Mouse (Mus musculus): ENCODE results near the gene Nr1h2. TPM values are rescaled to one million over a fixed set of nuclear protein-coding genes. Genes with fewer than 3 reads are reported as not detected.

Nr1h2 gene
- polyA plus RNA-seq, 1 experiment from 2014 or later = 70.5 TPM

DNA sequence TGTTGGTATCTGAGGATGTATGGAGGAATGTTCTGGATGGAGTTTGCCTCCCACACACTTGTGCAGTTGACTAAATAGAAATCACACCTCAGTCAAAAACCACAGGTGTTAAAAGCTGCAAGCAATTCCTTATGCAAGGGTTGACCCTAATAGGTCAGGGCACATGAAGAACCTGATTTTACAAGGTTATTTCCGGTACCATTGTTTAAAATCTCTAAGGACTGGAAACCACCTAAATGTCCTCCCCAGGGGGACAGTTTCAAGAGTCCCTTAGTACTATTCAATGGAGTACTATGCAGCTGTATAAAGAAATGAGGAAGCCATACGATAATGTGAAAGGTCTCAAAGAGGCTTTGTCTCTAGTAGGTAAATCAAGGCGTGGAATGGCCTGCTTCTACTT lies 7.5 kb downstream of the Nr1h2 start:
- no peak overlapping the region for H3K9ac ChIP-seq (replicated peaks)
- no peak overlapping the region for H3K4me2 ChIP-seq (replicated peaks)
- H3K27me3 ChIP-seq = no peaks in the 10 kb centered on the region
- H3K27ac ChIP-seq (replicated peaks) = no peak overlapping the region
- H3K9me3 ChIP-seq = no peaks in the 10 kb centered on the region
- no peak overlapping the region for H3K4me3 ChIP-seq
- peaks cover 21% of the 10 kb centered on the region for H3K36me3 ChIP-seq
- 96% methylated on average over 3 of the region's 3 CpGs for WGBS
- no peak for ATAC-seq (replicated peaks)
- H3K4me1 ChIP-seq = peaks cover 15% of the 10 kb centered on the region

- H3K4me3 ChIP-seq = no peak overlapping the region
- no peak for ATAC-seq (replicated peaks)
- no peaks in the 10 kb centered on the region for H3K27me3 ChIP-seq
- no peaks in the 10 kb centered on the region for H3K9me3 ChIP-seq
- H3K36me3 ChIP-seq = peaks cover 15% of the 10 kb centered on the region; the same call in 1 of the 2 replicates
- peaks cover 11% of the 10 kb centered on the region for H3K4me1 ChIP-seq
- no peak overlapping the region for H3K27ac ChIP-seq (replicated peaks)
- no peak overlapping the region for H3K9ac ChIP-seq (replicated peaks)
- 77% methylated on average over 12 of the region's 12 CpGs for WGBS
- no peak overlapping the region for H3K4me2 ChIP-seq (replicated peaks)
These were observed 10.7 kb downstream of the Nr1h2 start for GRCm38 (mm10) chr7:44543071-44543470.

- no peak overlapping the region for H3K4me2 ChIP-seq (replicated peaks)
- 94% methylated on average over 11 of the region's 11 CpGs for WGBS
These were observed 11.2 kb downstream of the Nr1h2 start for GRCm38 (mm10) chr7:44542555-44542954.

DNA sequence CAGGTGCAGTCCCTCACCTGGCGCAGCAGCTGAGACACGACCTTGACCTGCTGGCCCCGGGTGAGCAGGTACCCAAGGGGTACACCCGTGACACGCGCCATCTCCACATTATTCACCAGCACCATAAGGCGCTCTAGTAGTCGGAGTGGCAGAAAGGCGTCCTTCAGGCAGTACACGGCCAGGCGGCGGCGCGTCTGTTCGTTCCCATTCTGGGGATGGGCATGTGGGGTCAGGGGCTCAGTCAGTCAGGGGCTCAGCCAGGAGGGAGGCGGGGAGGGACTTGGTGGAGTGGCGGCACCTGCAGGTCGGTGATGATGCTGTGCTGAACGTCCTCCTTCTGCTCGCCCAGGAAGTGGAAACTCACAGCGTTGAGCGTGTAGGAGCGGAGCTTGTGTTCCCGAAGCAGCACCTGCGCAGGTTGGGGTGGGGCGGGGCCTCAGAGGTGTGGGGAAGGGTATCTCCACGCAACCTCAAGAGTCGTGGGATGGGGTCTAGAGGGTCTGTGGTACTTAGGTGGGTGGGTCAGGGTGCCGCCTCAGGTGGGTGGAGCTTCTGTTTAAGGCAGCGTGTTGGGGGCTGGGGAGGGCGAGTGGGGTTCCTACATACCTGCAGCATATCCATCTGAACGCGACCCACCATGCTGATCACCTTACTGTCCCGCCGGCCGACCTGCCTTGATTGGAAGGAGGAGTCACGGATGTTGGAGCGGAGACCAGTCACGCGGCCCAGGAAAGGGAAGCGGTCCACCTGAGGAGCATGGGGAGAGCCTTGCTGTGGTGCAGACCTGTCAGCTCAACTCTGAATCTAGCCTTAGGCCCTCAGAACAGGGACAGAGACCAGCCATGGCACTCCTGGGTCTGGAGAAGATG lies 14.8 kb downstream of the Nr1h2 start:
- WGBS = 93% methylated on average over 41 of the region's 41 CpGs
- H3K4me1 ChIP-seq = no peaks in the 10 kb centered on the region
- H3K4me2 ChIP-seq (replicated peaks) = no peak overlapping the region
- H3K9ac ChIP-seq (replicated peaks) = no peak overlapping the region
- no peaks in the 10 kb centered on the region for H3K9me3 ChIP-seq
- no peak for ATAC-seq (replicated peaks)
- no peaks in the 10 kb centered on the region for H3K27me3 ChIP-seq
- H3K4me3 ChIP-seq = no peak overlapping the region
- no peak overlapping the region for H3K27ac ChIP-seq (replicated peaks)
- H3K36me3 ChIP-seq = peaks cover 15% of the 10 kb centered on the region; the same call in 1 of the 2 replicates

More at GRCm38 (mm10) chr7:44542555-44542954, 11.2 kb downstream of the Nr1h2 start:
- Histone ChIP-seq H3K36me3 (peaks cover 15% of the 10 kb centered on the region; the same call in 1 of the 2 replicates), H3K9me3 (no peaks in the 10 kb centered on the region), H3K4me1 (peaks cover 6% of the 10 kb centered on the region), H3K4me3 (no peak overlapping the region), H3K27ac (replicated peaks) (no peak overlapping the region), H3K27me3 (no peaks in the 10 kb centered on the region), H3K9ac (replicated peaks) (no peak overlapping the region)
- ATAC-seq (replicated peaks) = no peak

DNA sequence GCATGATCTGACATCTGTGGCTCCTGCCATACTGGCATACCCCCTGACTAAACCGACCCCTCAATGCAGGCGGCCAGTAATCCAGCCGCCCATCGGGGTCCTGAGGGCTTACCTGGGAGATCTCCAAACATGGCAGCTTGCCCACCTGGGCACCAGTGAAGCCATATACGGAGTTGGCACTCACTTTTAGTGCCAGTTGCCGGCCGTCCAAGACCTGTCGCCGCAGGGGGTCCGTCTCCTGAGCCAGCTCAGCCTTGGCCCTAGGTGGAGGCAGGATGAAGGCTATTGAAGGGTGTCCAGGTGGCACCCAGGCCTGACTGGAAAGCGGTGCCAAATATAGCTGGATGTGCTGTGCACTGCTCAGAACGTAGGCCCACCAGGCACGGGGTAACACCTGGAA lies 16.3 kb downstream of the Nr1h2 start:
- H3K36me3 ChIP-seq = peaks cover 15% of the 10 kb centered on the region; the same call in 1 of the 2 replicates
- no peak for ATAC-seq (replicated peaks)

GRCm38 (mm10) chr7:44537009-44537408 lies 16.7 kb downstream of the Nr1h2 start:
- no peak overlapping the region for H3K4me3 ChIP-seq
- no peak overlapping the region for H3K4me2 ChIP-seq (replicated peaks)
- no peaks in the 10 kb centered on the region for H3K9me3 ChIP-seq
- 80% methylated on average over 7 of the region's 7 CpGs for whole genome bisulfite sequencing
- no peaks in the 10 kb centered on the region for H3K27me3 ChIP-seq
- H3K27ac ChIP-seq (replicated peaks) = no peak overlapping the region
- no peaks in the 10 kb centered on the region for H3K4me1 ChIP-seq
- H3K9ac ChIP-seq (replicated peaks) = no peak overlapping the region
- no peak for ATAC-seq (replicated peaks)
- H3K36me3 ChIP-seq = peaks cover 14% of the 10 kb centered on the region; the same call in 1 of the 2 replicates

More for the DNA sequence above, 16.3 kb downstream of the Nr1h2 start:
- Histone ChIP-seq H3K27ac (replicated peaks) (no peak overlapping the region), H3K4me1 (no peaks in the 10 kb centered on the region), H3K4me2 (replicated peaks) (no peak overlapping the region), H3K4me3 (no peak overlapping the region), H3K9me3 (no peaks in the 10 kb centered on the region), H3K27me3 (no peaks in the 10 kb centered on the region), H3K9ac (replicated peaks) (no peak overlapping the region)
- 90% methylated on average over 13 of the region's 13 CpGs for WGBS

- no peaks in the 10 kb centered on the region for H3K27me3 ChIP-seq
- H3K27ac ChIP-seq (replicated peaks) = no peak overlapping the region
- WGBS = 71% methylated on average over 6 of the region's 6 CpGs
- no peaks in the 10 kb centered on the region for H3K9me3 ChIP-seq
- peaks cover 11% of the 10 kb centered on the region; the same call in 1 of the 2 replicates for H3K36me3 ChIP-seq
- no peak for ATAC-seq (replicated peaks)
- H3K4me3 ChIP-seq = no peak overlapping the region
- no peaks in the 10 kb centered on the region for H3K4me1 ChIP-seq
- no peak overlapping the region for H3K9ac ChIP-seq (replicated peaks)
- H3K4me2 ChIP-seq (replicated peaks) = no peak overlapping the region
These were observed 17.2 kb downstream of the Nr1h2 start for GRCm38 (mm10) chr7:44536590-44536968.

GRCm38 (mm10) chr7:44535657-44536589 lies 17.8 kb downstream of the Nr1h2 start:
- no peak overlapping the region for H3K4me2 ChIP-seq (replicated peaks)
- H3K27ac ChIP-seq (replicated peaks) = no peak overlapping the region
- H3K9ac ChIP-seq (replicated peaks) = no peak overlapping the region
- H3K36me3 ChIP-seq = peaks cover 6% of the 10 kb centered on the region; the same call in 1 of the 2 replicates
- no peak overlapping the region for H3K4me3 ChIP-seq
- H3K4me1 ChIP-seq = no peaks in the 10 kb centered on the region
- 92% methylated on average over 27 of the region's 27 CpGs for WGBS
- H3K9me3 ChIP-seq = no peaks in the 10 kb centered on the region
- ATAC-seq (replicated peaks) = no peak
- H3K27me3 ChIP-seq = no peaks in the 10 kb centered on the region

GRCm38 (mm10) chr7:44534656-44535441 lies 18.9 kb downstream of the Nr1h2 start:
- Histone ChIP-seq H3K36me3 (0 out of 2 replicates have a peak, but pooled peaks cover 5% of the 10 kb centered on the region), H3K4me1 (no peaks in the 10 kb centered on the region), H3K9me3 (no peaks in the 10 kb centered on the region), H3K27ac (replicated peaks) (no peak overlapping the region), H3K4me2 (replicated peaks) (no peak overlapping the region), H3K27me3 (no peaks in the 10 kb centered on the region), H3K4me3 (no peak overlapping the region), H3K9ac (replicated peaks) (no peak overlapping the region)
- ATAC-seq (replicated peaks) = no peak
- 92% methylated on average over 19 of the region's 19 CpGs for WGBS

DNA sequence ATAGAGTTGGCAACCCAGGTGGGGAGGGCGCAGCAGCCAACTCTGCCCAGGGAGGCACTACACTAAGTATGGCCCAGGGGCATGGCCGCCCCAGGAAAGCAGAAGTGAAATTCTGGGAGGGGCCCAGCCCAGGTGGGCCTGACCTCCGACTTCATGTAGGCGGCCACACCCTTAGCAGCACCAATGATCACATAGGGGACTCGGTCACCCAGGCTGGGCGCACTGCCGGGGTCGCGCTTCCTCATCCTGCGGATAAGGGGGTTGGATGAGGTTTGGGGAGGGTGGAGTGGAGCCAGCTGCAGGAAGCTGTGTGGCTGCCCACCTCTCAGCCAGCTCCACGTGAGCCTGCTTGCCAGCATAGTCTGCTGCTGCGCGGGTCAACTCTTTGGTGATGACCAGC lies 19.5 kb downstream of the Nr1h2 start:
- Histone ChIP-seq H3K27ac (replicated peaks) (no peak overlapping the region), H3K4me3 (no peak overlapping the region), H3K9me3 (no peaks in the 10 kb centered on the region), H3K27me3 (no peaks in the 10 kb centered on the region), H3K4me2 (replicated peaks) (no peak overlapping the region), H3K9ac (replicated peaks) (no peak overlapping the region), H3K36me3 (0 out of 2 replicates have a peak, but pooled peaks cover 5% of the 10 kb centered on the region), H3K4me1 (no peaks in the 10 kb centered on the region)
- WGBS = 94% methylated on average over 13 of the region's 13 CpGs
- ATAC-seq (replicated peaks) = no peak

DNA sequence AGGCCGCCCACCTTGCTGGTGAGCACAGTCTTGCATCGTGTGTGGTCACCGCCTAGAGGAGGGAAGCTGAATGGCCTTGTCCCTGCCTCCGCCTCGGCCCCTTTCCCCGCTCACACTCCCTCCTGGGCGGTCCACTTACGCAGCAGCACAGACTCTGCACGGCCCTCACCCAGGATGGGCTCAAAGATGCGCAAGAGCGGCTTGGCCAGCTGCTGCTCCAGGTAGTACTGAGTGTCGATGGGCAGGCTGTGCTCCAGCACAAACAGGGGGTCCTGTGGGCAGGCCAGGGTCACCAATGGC lies 20.1 kb downstream of the Nr1h2 start:
- 0 out of 2 replicates have a peak, but pooled peaks cover 5% of the 10 kb centered on the region for H3K36me3 ChIP-seq
- H3K27ac ChIP-seq (replicated peaks) = no peak overlapping the region
- no peaks in the 10 kb centered on the region for H3K27me3 ChIP-seq

More for the DNA sequence above, 20.1 kb downstream of the Nr1h2 start:
- no peak for ATAC-seq (replicated peaks)
- H3K4me3 ChIP-seq = no peak overlapping the region
- no peak overlapping the region for H3K4me2 ChIP-seq (replicated peaks)
- no peak overlapping the region for H3K9ac ChIP-seq (replicated peaks)
- no peaks in the 10 kb centered on the region for H3K4me1 ChIP-seq
- WGBS = 70% methylated on average over 12 of the region's 12 CpGs
- H3K9me3 ChIP-seq = no peaks in the 10 kb centered on the region
